Mouse (Mus musculus) megakaryocyte, adult 5-6 weeks (primary cell): ENCODE results near the gene Zfp706. TPM values are rescaled to one million over a fixed set of nuclear protein-coding genes. Genes with fewer than 3 reads are reported as not detected.
"Not testable (repeated sequence)": the region's sequence is repeated elsewhere in the genome, so short reads cannot be mapped to it uniquely, and the experiment has no call there.

ENCODE experiments used
- ATAC-seq: 2 replicates; pipeline ENCODE4 v1.8.0; 2016; ENCODE audit warnings: mild to moderate bottlenecking, inconsistent platforms; ENCODE audit not compliant: poor library complexity, severe bottlenecking
- total RNA-seq, 2 experiments: library from RNA; stranded (forward) in 1 of 2; stranded (reverse) in 1 of 2; fragments of 153-499, 151-499 nt in 1 of 2; fragments of 221-1000, 200-1000 nt in 1 of 2; gene quantifications; 2 replicates each; pipeline versions ENCODE4 v1.2.3 to v1.2.4; 2015 to 2017

The Zfp706 gene
- total RNA-seq, 2 experiments from 2014 or later, result 41.3 to 291 TPM

- no peak for ATAC-seq
These were observed 4.3 kb upstream of the Zfp706 start for GRCm38 (mm10) chr15:37011897-37012296.

- ATAC-seq, result no peak
These were observed 3.7 kb upstream of the Zfp706 start for GRCm38 (mm10) chr15:37011316-37011715.

DNA sequence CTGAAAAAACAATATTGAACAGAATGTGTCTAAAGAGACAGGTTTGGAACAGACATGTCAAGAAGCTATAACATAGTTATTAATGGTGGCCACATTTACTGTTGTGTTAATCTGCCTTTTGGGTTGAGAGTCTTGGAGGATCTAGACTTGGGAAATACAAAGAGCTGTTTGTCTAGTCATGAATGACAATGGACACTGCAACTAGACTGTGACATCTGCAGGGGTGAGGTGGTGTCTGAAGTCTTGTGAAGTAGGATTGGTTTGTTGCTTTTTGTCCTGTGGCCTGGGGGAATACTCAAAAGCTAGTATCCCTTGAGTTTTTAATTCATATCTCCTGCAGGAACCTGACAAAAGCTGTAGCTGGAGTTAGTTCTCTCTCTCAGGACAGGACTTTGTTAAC lies 973 bp upstream of the Zfp706 start:
- no peak for ATAC-seq

GRCm38 (mm10) chr15:37007959-37008419 lies 416 bp upstream of the Zfp706 start:
- no peak for ATAC-seq

- ATAC-seq, result peak; percentile 43
These were observed 953 bp downstream of the Zfp706 start for GRCm38 (mm10) chr15:37006475-37007164.

- ATAC-seq, result no peak
These were observed 1.6 kb downstream of the Zfp706 start for GRCm38 (mm10) chr15:37005793-37006474.

DNA sequence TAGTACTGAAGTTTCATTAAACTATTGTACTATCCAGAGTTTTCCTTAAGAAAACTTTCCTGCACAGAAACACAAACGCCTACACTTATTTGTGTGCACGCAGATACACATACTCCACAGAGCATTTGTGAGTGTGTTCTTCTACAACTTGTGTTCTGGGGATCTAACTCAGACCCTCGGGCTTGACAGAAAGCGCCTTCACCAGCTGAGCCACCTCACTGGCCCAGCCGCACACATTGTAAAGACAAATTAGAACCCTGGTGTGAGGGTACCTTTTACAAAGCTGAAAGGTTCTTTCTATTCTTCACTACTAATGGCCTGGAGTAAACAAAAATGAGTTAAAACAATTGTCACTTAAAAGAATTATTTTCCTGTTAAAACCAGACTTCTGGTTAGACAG lies 2.7 kb downstream of the Zfp706 start:
- ATAC-seq, result no peak

DNA sequence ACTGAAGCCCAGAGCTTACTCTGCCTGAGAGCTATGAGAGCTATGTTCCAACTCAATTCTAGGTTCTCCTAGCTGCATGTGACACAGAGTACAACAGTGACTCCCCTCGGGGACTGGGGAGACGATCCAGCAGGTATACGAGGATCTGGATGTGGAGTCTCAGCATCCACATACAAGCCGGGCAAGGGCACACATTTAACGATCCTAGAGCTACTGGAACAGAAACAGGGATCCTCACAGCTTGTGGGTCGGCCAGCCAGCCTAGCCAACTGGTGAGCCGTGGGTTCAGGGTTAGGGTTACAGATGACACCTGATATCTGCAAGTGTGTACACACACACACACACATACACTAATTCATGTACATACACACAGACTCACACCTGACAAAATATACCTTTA lies 5.3 kb downstream of the Zfp706 start:
- ATAC-seq, result no peak

DNA sequence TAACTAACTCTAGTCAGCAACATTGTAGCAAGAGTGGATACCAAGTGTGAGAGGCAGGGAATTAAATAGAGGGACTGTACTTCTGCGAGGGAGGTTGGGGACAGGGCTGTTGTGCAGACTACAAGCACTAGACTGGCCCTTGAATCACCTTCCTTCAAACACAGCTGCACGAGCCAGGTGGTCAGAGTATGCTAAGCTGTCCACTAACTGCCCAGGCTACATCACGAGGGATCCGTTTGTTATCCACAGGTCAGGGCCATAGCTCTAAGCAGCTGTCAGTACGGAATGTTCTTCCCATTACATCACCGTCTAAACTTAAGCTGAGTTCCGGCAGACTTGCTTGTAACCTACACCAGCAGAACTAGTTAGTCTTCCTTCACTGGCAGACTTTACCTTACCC lies 8.0 kb downstream of the Zfp706 start:
- not testable (repeated sequence) for ATAC-seq

DNA sequence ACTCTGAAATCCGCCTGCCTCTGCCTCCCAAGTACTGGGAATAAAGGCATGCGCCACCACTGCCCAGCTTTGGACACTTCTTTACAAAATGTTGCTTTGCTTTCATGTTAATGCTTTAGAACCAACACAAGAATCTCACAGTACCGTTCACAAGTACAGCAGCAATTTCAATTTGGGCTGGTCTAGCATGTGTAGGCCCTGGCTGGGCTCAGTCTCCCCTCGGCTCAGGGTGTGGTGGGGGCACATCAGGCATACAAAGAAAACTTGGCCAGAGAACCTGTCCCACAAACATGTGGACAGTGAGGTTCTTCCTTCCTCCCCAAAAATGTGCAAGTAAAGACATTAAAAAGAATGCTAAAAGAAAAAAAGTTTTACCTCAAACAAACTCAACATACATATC lies 12.4 kb downstream of the Zfp706 start:
- ATAC-seq, result no peak

DNA sequence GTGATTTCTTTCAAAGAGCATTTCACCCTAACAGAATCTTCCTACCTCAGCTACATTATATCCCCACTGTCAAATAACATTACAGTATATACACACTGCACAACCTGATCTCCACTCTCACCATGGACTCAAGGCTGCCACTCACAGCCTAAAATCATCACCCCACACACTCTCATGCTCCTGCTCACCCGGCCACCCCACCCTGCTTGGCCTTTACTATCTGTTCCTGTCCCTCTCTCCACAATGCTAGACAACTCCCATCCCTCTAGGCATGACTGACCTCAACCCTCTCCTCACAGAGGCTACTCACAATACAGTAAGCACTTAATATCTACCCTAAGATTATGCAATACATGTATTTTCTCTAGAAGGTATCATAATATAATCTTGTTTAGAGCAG lies 12.9 kb downstream of the Zfp706 start:
- ATAC-seq, result no peak

DNA sequence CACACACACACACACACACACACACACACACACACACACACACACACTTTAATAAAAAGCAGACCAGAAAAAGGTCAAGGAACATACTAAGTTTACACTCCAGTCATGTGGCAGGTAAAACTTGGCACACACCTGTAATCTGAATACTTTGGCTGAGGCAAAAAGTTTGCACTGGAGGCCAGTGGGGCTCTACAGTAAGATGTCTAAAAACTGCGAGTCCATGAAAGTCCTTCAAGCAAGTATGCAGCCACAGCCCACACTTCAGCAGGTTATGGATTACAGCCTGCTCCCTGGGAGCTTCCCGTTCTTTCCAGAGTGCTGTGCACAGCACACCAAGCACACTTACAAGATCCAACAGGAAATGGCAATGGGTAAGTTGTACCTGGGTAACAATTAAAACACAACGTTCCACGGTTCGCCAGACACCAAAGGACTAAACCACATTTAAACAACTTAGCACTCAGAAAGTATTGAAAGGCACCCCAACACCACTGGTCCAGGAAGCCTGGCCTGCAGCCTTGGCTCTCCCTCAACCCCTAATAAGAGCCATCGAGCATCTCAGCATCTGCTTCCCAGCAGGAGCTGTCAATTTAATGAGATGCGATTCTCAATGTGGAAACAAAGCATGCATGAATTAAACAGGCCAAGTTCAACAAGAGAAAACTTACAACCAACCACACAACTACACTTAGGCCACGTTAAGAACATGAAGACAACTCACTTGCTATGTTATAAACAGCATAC lies 14.0 kb downstream of the Zfp706 start:
- ATAC-seq, result no peak

DNA sequence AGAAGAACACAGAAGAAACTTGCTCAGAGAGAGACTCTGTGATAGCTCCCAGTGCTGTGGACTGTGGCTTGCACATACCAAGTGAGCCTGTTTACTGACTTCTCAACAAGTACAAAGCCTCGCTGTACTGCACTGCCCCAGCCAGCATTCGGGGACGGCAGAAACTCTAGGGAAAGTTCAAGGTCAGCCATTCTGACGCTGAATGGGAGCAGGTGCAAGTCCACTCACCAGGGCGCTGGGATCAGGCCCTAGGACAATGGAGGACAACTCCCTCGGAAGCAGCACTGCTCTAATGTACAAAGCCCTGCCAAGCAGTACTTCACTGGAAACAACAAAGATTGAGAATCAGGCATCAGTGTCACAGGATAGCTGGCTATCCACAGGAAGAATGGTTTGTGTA lies 16.2 kb downstream of the Zfp706 start:
- ATAC-seq, result no peak

DNA sequence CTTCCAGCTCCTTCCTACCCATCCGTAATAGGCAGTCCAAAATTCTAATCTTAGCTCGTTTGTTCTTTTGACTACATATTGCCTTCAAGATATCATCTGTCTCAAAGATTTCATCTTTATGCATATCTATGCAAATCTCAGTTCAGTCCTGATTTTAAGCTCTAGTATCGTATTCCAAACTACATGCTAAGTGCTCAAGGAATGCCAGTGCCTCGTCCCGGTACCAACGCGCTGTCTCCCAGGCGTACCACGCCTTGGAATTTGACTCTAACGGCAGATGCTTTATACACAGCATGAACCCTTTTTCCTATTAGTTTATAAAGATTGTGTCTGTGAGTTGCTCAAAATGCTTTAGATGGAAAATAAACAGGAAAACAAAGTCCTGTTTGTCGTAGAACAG lies 17.7 kb downstream of the Zfp706 start:
- no peak for ATAC-seq

DNA sequence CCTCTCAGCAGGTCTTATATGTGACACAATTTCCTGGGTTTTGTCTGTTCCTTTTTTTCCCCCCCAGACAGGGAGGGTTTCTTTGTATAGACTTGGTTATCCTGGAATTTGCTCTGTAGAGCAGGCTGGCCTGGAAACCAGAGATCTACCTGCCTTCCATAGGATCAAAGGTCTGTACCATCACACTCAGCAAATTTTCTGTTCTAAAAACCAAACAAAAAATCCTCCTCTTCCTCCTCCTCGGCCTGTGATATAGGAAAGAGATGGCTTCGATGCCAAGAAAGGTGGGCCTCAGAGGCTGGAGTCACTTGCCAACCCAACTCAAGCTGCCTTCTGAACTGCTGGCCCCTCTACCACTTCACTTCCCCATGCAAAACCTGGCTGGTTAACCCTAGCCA lies 18.9 kb downstream of the Zfp706 start:
- no peak; the same call in 1 of the 2 replicates for ATAC-seq

DNA sequence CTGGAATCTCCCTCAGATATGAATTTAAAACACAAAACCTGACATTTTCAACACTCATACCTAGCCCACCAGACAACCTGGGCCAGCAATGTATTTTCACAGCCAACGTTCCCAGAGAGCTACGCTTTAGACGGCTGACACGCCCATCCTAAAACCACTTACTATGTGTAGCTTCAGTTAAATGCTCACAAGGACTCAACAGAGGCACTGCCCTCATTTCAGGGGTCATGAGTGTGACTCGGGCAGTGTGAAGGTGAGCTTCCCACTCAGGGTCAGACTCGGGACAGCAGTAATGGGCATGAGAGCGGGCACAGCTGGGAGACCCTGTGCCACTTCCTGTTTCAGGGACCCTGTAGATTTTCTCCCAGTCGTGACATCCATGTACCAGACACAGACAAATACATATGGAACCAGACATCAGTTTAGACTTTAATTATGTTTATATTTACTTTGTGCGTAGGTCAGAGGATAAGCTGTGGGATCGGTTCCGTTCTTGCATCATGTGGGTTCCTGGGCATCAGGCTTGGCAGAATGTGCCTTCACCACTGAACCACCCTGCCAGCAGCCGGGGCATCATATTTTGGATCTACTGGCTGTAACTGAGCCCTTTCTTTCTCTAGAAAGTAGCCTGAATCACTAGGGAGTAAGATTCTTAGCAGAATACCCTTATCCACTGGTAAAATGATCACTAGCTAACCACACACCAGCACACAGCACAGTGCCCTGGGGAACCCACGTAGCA lies 19.4 kb downstream of the Zfp706 start:
- ATAC-seq, result 0 out of 2 replicates have a peak, but pooled peaks have one; percentile 30

GRCm38 (mm10) chr15:36987211-36987877 lies 20.2 kb downstream of the Zfp706 start:
- ATAC-seq, result no peak

- no peak for ATAC-seq
These were observed 22.0 kb downstream of the Zfp706 start for GRCm38 (mm10) chr15:36985567-36985925.

- ATAC-seq, result no peak
These were observed 22.5 kb downstream of the Zfp706 start for GRCm38 (mm10) chr15:36984921-36985566.

- ATAC-seq, result no peak
These were observed 24.1 kb downstream of the Zfp706 start for GRCm38 (mm10) chr15:36983455-36983854.
